ENCODE assay signal across 9 mouse cellular contexts in genomic region chr13:98813167-98813566, GRCm38 (mm10). TPM values are rescaled to one million over a fixed set of nuclear protein-coding genes. Genes with fewer than 3 reads are reported as not detected.
DNase-seq lines count a peak whose midpoint lies in the region; ATAC-seq and TF ChIP-seq lines count a peak whose summit lies in the region.
"Had no signal": no experiment of that assay in that cellular context is flagged by ENCODE, and none has a peak within 500 bp of the region (broad histone marks: within the 10 kb centered on the region; RNA-seq: fewer than 3 reads in every experiment).

No protein-coding gene starts in this region.

- no peak for TF ChIP-seq POLR2A in lung, adult 2 months (IDR thresholded peaks at IDR 0.05; ENCODE audit: borderline replicate concordance, extremely low read depth, low read depth, low read length)
- no peak for TF ChIP-seq POLR2A in limb, embryonic 14.5 days (IDR thresholded peaks at IDR 0.05; ENCODE audit: borderline replicate concordance, extremely low read depth, insufficient read depth, insufficient read length)

- no peak for DNase-seq in lung, embryonic 14.5 days
- no peak for DNase-seq in lung, adult 2 months
- no peak for DNase-seq in limb, embryonic 14.5 days (ENCODE audit: low spot score)
- DNase-seq in gastrocnemius, postnatal 4 days (ENCODE audit: low spot score in 2 of 2): no peak
- no peak for DNase-seq in cerebellum, adult 8-10 months
- DNase-seq: cerebellum, postnatal 36 days had no signal

- H3K4me3 ChIP-seq in erythroblast, embryonic 14.5 days (replicated peaks): peak overlapping the region; percentile 99
- peak overlapping the region; percentile 88 for H3K4me3 ChIP-seq in lung, embryonic 14.5 days (ENCODE audit: low read depth, low read length)
- H3K4me3 ChIP-seq in lung, adult 2 months (replicated peaks; ENCODE audit: extremely low read depth, low read depth, low read length): no peak overlapping the region
- H3K4me3 ChIP-seq in limb, embryonic 14.5 days (replicated peaks; ENCODE audit: low read length): no peak overlapping the region
- H3K4me3 ChIP-seq in neural tube, embryonic 14.5 days (ENCODE audit: low read depth, low read length): no peak overlapping the region

- WGBS in lung, embryonic 14.5 days: 64% methylated on average over 2 of the region's 2 CpGs
- 37% methylated on average over 2 of the region's 2 CpGs for WGBS in lung, adult 2 months
- WGBS in limb, embryonic 14.5 days: 77% methylated on average over 2 of the region's 2 CpGs
- 67% methylated on average over 2 of the region's 2 CpGs for WGBS in neural tube, embryonic 14.5 days

- peak overlapping the region; percentile 61 for H3K4me2 ChIP-seq in lung, embryonic 14.5 days
- peak overlapping the region; percentile 49; the same call in 1 of the 2 replicates for H3K4me2 ChIP-seq in limb, embryonic 14.5 days (replicated peaks; ENCODE audit: low read depth, low read length, severe bottlenecking)
- H3K4me2 ChIP-seq in neural tube, embryonic 14.5 days (ENCODE audit: low read depth, low read length): peak overlapping the region; percentile 57

- peaks cover 68% of the 10 kb centered on the region for H3K4me1 ChIP-seq in erythroblast, embryonic 14.5 days (ENCODE audit: control insufficient read depth)
- peaks cover 9% of the 10 kb centered on the region; the same call in 1 of the 2 replicates for H3K4me1 ChIP-seq in lung, embryonic 14.5 days (ENCODE audit: insufficient read depth)
- peaks cover 25% of the 10 kb centered on the region for H3K4me1 ChIP-seq in lung, adult 2 months (ENCODE audit: control insufficient read depth, insufficient read depth, low read length)
- 0 out of 2 replicates have a peak, but pooled peaks cover 6% of the 10 kb centered on the region for H3K4me1 ChIP-seq in limb, embryonic 14.5 days (ENCODE audit: control insufficient read depth, insufficient read depth, low read length)
- H3K4me1 ChIP-seq in neural tube, embryonic 14.5 days (ENCODE audit: control insufficient read depth, insufficient read depth, low read length): no peaks in the 10 kb centered on the region

- no peak for TF ChIP-seq CTCF in lung, embryonic 14.5 days (IDR thresholded peaks at IDR 0.05; ENCODE audit: low read depth)
- TF ChIP-seq CTCF in lung, adult 2 months (IDR thresholded peaks at IDR 0.05; ENCODE audit: insufficient read depth, low read length): no peak

- no peaks in the 10 kb centered on the region for H3K9me3 ChIP-seq in erythroblast, embryonic 14.5 days (ENCODE audit: control insufficient read depth, low read length)
- no peaks in the 10 kb centered on the region for H3K9me3 ChIP-seq in lung, embryonic 14.5 days (ENCODE audit: low read depth, low read length)
- no peaks in the 10 kb centered on the region for H3K9me3 ChIP-seq in limb, embryonic 14.5 days (ENCODE audit: control insufficient read depth, low read length)
- H3K9me3 ChIP-seq in neural tube, embryonic 14.5 days (ENCODE audit: control insufficient read depth, low read length): no peaks in the 10 kb centered on the region

- H3K27ac ChIP-seq in lung, embryonic 14.5 days (ENCODE audit: low read depth): no peak overlapping the region
- no peak overlapping the region for H3K27ac ChIP-seq in limb, embryonic 14.5 days (replicated peaks; ENCODE audit: low read depth, low read length)
- H3K27ac ChIP-seq in neural tube, embryonic 14.5 days (ENCODE audit: low read depth, low read length): no peak overlapping the region

- H3K27me3 ChIP-seq in erythroblast, embryonic 14.5 days (ENCODE audit: control insufficient read depth): no peaks in the 10 kb centered on the region
- H3K27me3 ChIP-seq in lung, embryonic 14.5 days (ENCODE audit: insufficient read depth, low read length): no peaks in the 10 kb centered on the region
- H3K27me3 ChIP-seq in limb, embryonic 14.5 days (ENCODE audit: control insufficient read depth, insufficient read depth, low read length): no peaks in the 10 kb centered on the region
- H3K27me3 ChIP-seq in neural tube, embryonic 14.5 days (ENCODE audit: control insufficient read depth, insufficient read depth, low read length): no peaks in the 10 kb centered on the region

- H3K36me3 ChIP-seq in erythroblast, embryonic 14.5 days (ENCODE audit: control insufficient read depth): peaks cover 23% of the 10 kb centered on the region
- H3K36me3 ChIP-seq in lung, embryonic 14.5 days (ENCODE audit: insufficient read depth): no peaks in the 10 kb centered on the region
- no peaks in the 10 kb centered on the region for H3K36me3 ChIP-seq in limb, embryonic 14.5 days (ENCODE audit: control insufficient read depth, insufficient read depth, low read length)
- no peaks in the 10 kb centered on the region for H3K36me3 ChIP-seq in neural tube, embryonic 14.5 days (ENCODE audit: control insufficient read depth, insufficient read depth, low read length)

- no peak for ATAC-seq in erythroblast, adult 5-6 weeks (replicated peaks; ENCODE audit: low FRiP score, poor library complexity, severe bottlenecking)
- ATAC-seq in lung, embryonic 14.5 days (ENCODE audit: insufficient read depth): no peak
- ATAC-seq in limb, embryonic 14.5 days (ENCODE audit: low FRiP score, low read depth): no peak
- ATAC-seq in neural tube, embryonic 14.5 days (ENCODE audit: low read depth): no peak

- H3K9ac ChIP-seq in lung, embryonic 14.5 days: no peak overlapping the region
- no peak overlapping the region for H3K9ac ChIP-seq in limb, embryonic 14.5 days (ENCODE audit: low read depth, low read length, severe bottlenecking)
- H3K9ac ChIP-seq in neural tube, embryonic 14.5 days (replicated peaks; ENCODE audit: low read depth, low read length): no peak overlapping the region

RNA-seq across cellular contexts. Expression of gene Fcho2, which starts 2.1 kb away (rescaled TPM):
- polyA plus RNA-seq in erythroblast, embryonic 14.5 days (2012): 0.28 and 0.49 TPM in 2 replicates
- 476 and 552 TPM in 2 replicates for total RNA-seq in erythroblast, adult 5-6 weeks (2015; ENCODE audit: low replicate concordance)
- 565 and 622 TPM in 2 replicates for total RNA-seq in erythroblast, adult 5-6 weeks (2017; ENCODE audit: low replicate concordance)
- 39.0 and 39.6 TPM in 2 replicates for polyA plus RNA-seq in lung, embryonic 14.5 days (2014; fragmentation: Nextera tagmentation; extraction: Ambion mirVana)
- 16.0 and 21.1 TPM in 2 replicates for polyA plus RNA-seq in lung, adult 2 months (2012; rRNA removed)
- polyA plus RNA-seq in limb, embryonic 14.5 days (2012; rRNA removed): 39.2 and 41.6 TPM in 2 replicates
- 25.3 and 30.4 TPM in 2 replicates for polyA plus RNA-seq in limb, embryonic 14.5 days (2014; fragmentation: Nextera tagmentation; extraction: Ambion mirVana)
- 28.3 and 30.4 TPM in 2 replicates for polyA plus RNA-seq in neural tube, embryonic 14.5 days (2014; fragmentation: Nextera tagmentation; extraction: Ambion mirVana)
- total RNA-seq in gastrocnemius, postnatal 4 days (2021): 10 to 100 TPM; 39.8 to 51.5 TPM

Comparison
In these comparisons a context has a peak if more than half of its experiments do, and no peak if none do; other contexts are left out.
1. H3K4me3 ChIP-seq: peak in erythroblast, embryonic 14.5 days (single experiment) and lung, embryonic 14.5 days (single experiment); none in lung, adult 2 months (single experiment), limb, embryonic 14.5 days (single experiment) and neural tube, embryonic 14.5 days (single experiment).
2. RNA of gene Fcho2, which starts 2.1 kb away (polyA plus RNA-seq): 39.0 to 39.6 TPM in lung, embryonic 14.5 days, 25.3 to 41.6 TPM in limb, embryonic 14.5 days, 28.3 to 30.4 TPM in neural tube, embryonic 14.5 days and 16.0 to 21.1 TPM in lung, adult 2 months; 0.28 to 0.49 TPM in erythroblast, embryonic 14.5 days; every median in the first group is over 10 times any median in the second.
3. Peak in every context shown above with its lines, with median percentiles within 50 percentile points of each other: H3K4me2 ChIP-seq.